ENCODE assay signal across 7 mouse cellular contexts in genomic region chr4:42949676-42950051, GRCm38 (mm10). TPM values are rescaled to one million over a fixed set of nuclear protein-coding genes. Genes with fewer than 3 reads are reported as not detected.
DNase-seq lines count a peak whose midpoint lies in the region; ATAC-seq lines count a peak whose summit lies in the region.

Gene Dnajb5 (plus strand): TSS chr4:42949814.

- H3K36me3 ChIP-seq in embryonic facial prominence, embryonic 11.5 days (replicated peaks; ENCODE audit: control insufficient read depth, insufficient read depth, low read depth, low read length), result no peaks in the 10 kb centered on the region
- H3K36me3 ChIP-seq in limb, embryonic 10.5 days, result peaks cover 10% of the 10 kb centered on the region
- H3K36me3 ChIP-seq in midbrain, embryonic 13.5 days, result 0 out of 2 replicates have a peak, but pooled peaks cover 9% of the 10 kb centered on the region

- peak within 1 kb of the TSS; percentile 72 for H3K27ac ChIP-seq in embryonic facial prominence, embryonic 11.5 days (replicated peaks; ENCODE audit: low read depth, low read length)
- H3K27ac ChIP-seq in limb, embryonic 10.5 days, result peak within 1 kb of the TSS; percentile 96
- H3K27ac ChIP-seq in midbrain, embryonic 13.5 days, result peak within 1 kb of the TSS; percentile 98

- H3K9ac ChIP-seq in embryonic facial prominence, embryonic 11.5 days (replicated peaks; ENCODE audit: low read length), result peak within 1 kb of the TSS; percentile 87
- peak within 1 kb of the TSS; percentile 98 for H3K9ac ChIP-seq in midbrain, embryonic 13.5 days (replicated peaks)

- H3K4me1 ChIP-seq in embryonic facial prominence, embryonic 11.5 days (ENCODE audit: control insufficient read depth, insufficient read depth, low read length), result no peaks in the 10 kb centered on the region; the same call in 1 of the 2 replicates
- H3K4me1 ChIP-seq in limb, embryonic 10.5 days, result peaks cover 59% of the 10 kb centered on the region
- peaks cover 83% of the 10 kb centered on the region for H3K4me1 ChIP-seq in midbrain, embryonic 13.5 days (replicated peaks)

- ATAC-seq in embryonic facial prominence, embryonic 11.5 days (replicated peaks; ENCODE audit: insufficient number of reproducible peaks, low FRiP score, low TSS enrichment, low read depth), result peak; percentile 95
- peak; percentile 85 for ATAC-seq in granulocyte monocyte progenitor cell, adult 5-6 weeks (replicated peaks; ENCODE audit: poor library complexity, severe bottlenecking)
- ATAC-seq in midbrain, embryonic 13.5 days, result peak; percentile 94

- peak within 1 kb of the TSS; percentile 73 for H3K4me2 ChIP-seq in embryonic facial prominence, embryonic 11.5 days (ENCODE audit: low read depth, low read length)
- H3K4me2 ChIP-seq in midbrain, embryonic 13.5 days (replicated peaks), result peak within 1 kb of the TSS; percentile 98

- peak within 1 kb of the TSS; percentile 79 for H3K4me3 ChIP-seq in embryonic facial prominence, embryonic 11.5 days (ENCODE audit: low read depth, low read length)
- peak within 1 kb of the TSS; percentile 81 for H3K4me3 ChIP-seq in limb, embryonic 10.5 days
- H3K4me3 ChIP-seq in midbrain, embryonic 13.5 days (replicated peaks), result peak within 1 kb of the TSS; percentile 79

- H3K27me3 ChIP-seq in embryonic facial prominence, embryonic 11.5 days (ENCODE audit: control insufficient read depth, insufficient read depth, low read length), result no peaks in the 10 kb centered on the region
- H3K27me3 ChIP-seq in limb, embryonic 10.5 days (ENCODE audit: low read depth, poor library complexity, severe bottlenecking), result peaks cover 22% of the 10 kb centered on the region
- H3K27me3 ChIP-seq in midbrain, embryonic 13.5 days, result no peaks in the 10 kb centered on the region

- DNase-seq in adrenal gland, postnatal 14 days, result peak; percentile 98
- peak; percentile 97 for DNase-seq in embryonic facial prominence, embryonic 11.5 days (ENCODE audit: low spot score)
- DNase-seq in kidney, adult 11 months, result peak; percentile 99
- peak; percentile 94 for DNase-seq in limb, embryonic 10.5 days (ENCODE audit: low spot score)
- peak; percentile 84 for DNase-seq in spleen, adult 12 weeks (ENCODE audit: low spot score)

- WGBS in embryonic facial prominence, embryonic 11.5 days, result under 1% methylated on average over 39 of the region's 39 CpGs
- WGBS in limb, embryonic 10.5 days, result under 1% methylated on average over 39 of the region's 39 CpGs
- WGBS in midbrain, embryonic 13.5 days, result 1% methylated on average over 39 of the region's 39 CpGs

- H3K9me3 ChIP-seq in embryonic facial prominence, embryonic 11.5 days (replicated peaks; ENCODE audit: control insufficient read depth, low read length), result no peaks in the 10 kb centered on the region
- H3K9me3 ChIP-seq in limb, embryonic 10.5 days (replicated peaks), result no peaks in the 10 kb centered on the region
- no peaks in the 10 kb centered on the region for H3K9me3 ChIP-seq in midbrain, embryonic 13.5 days

RNA-seq across cellular contexts. Expression of gene Dnajb5, which starts in this region (rescaled TPM):
- total RNA-seq in adrenal gland, postnatal 14 days (2021), result 17.6 and 18.4 TPM in 2 replicates
- polyA plus RNA-seq in embryonic facial prominence, embryonic 11.5 days (2014; fragmentation: Nextera tagmentation; extraction: Ambion mirVana), result 8.6 and 9.7 TPM in 2 replicates
- total RNA-seq in granulocyte monocyte progenitor cell, adult 5-6 weeks (2014; fragmentation: Nextera tagmentation), result 4.4 and 16.3 TPM in 2 replicates
- 1.0 and 1.1 TPM in 2 replicates for total RNA-seq in granulocyte monocyte progenitor cell, adult 5-6 weeks (2017)
- 7.0 and 8.8 TPM in 2 replicates for polyA plus RNA-seq in limb, embryonic 10.5 days (2016; fragmentation: Nextera tagmentation; extraction: Ambion mirVana)
- polyA plus RNA-seq in midbrain, embryonic 13.5 days (2015; fragmentation: Nextera tagmentation; extraction: Ambion mirVana), result 45.9 and 58.2 TPM in 2 replicates

Comparison
In these comparisons a context has a peak if more than half of its experiments do, and no peak if none do; other contexts are left out.
1. Peak in every context shown above with its lines: DNase-seq, ATAC-seq, H3K4me3 ChIP-seq and H3K27ac ChIP-seq.